Mouse (Mus musculus): ENCODE data around the gene Olfr63. TPM values are rescaled to one million over a fixed set of nuclear protein-coding genes. Genes with fewer than 3 reads are reported as not detected.
"Not testable (repeated sequence)": the region's sequence is repeated elsewhere in the genome, so short reads cannot be mapped to it uniquely, and the experiment has no call there.

Olfr63 gene
- total RNA-seq (2021): not detected
- long read RNA-seq, experiment 1: 0 reads
- long read RNA-seq, experiment 2: 0 reads

- no peak for DNase-seq
Measured at GRCm38 (mm10) chr17:33264376-33264775, at the start of gene Olfr63. Olfr63 (plus strand) TSS chr17:33264676.

GRCm38 (mm10) chr17:33221590-33221989 is 42.9 kb upstream of the Olfr63 start, which contains the start of gene Olfr1564:
Olfr1564 (minus strand) TSS chr17:33221690.
- no peak for DNase-seq

GRCm38 (mm10) chr17:33236646-33237045 is 27.8 kb upstream of the Olfr63 start:
- not testable (repeated sequence) for DNase-seq

DNA sequence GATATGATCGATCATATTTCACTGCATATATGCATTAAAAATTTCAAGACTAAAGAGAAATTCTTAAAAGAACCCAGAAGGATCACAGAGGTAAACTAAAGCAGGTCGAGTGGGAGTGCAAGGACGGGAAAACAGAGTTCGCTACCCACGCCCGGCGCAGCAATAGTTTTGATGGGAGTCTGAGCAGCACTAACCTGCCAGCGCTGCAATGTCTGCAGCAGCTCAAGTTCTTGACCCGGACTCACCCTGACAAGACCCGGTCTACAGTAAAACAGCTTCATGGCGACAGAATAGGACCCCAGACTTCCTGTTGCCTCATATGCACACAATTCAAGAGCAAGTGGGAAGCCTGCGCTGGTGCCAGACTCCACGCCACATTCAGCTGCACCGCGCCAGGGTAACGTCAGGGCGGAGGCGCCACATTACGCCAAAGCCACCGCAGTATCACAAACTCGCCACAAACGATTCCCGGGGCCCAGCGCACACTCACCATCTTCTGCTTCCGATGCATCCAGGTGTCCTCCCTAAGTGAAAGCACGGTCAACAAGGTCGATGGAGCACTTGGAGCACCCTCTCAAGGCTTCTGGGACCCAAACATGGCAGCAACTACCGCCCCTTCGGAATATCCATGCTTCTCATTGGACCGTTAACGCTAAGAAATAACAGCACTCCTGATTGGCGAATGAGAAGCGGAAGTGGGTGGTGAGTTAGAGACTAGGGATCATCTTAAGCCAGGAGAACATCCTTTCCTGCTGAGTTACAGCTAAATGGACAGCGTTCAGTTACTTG is 9.8 kb upstream of the Olfr63 start, which contains the start of gene Zfp955a:
Gene Zfp955a, minus strand, starts transcription at position 616 of the 789 bp plus-strand sequence.
- not testable (repeated sequence) for DNase-seq

- DNase-seq: not testable (repeated sequence)
Measured at GRCm38 (mm10) chr17:33255319-33255657, 9.2 kb upstream of the Olfr63 start.

- no peak for DNase-seq
Measured at GRCm38 (mm10) chr17:33268907-33269306, 4.4 kb downstream of the Olfr63 start.

DNA sequence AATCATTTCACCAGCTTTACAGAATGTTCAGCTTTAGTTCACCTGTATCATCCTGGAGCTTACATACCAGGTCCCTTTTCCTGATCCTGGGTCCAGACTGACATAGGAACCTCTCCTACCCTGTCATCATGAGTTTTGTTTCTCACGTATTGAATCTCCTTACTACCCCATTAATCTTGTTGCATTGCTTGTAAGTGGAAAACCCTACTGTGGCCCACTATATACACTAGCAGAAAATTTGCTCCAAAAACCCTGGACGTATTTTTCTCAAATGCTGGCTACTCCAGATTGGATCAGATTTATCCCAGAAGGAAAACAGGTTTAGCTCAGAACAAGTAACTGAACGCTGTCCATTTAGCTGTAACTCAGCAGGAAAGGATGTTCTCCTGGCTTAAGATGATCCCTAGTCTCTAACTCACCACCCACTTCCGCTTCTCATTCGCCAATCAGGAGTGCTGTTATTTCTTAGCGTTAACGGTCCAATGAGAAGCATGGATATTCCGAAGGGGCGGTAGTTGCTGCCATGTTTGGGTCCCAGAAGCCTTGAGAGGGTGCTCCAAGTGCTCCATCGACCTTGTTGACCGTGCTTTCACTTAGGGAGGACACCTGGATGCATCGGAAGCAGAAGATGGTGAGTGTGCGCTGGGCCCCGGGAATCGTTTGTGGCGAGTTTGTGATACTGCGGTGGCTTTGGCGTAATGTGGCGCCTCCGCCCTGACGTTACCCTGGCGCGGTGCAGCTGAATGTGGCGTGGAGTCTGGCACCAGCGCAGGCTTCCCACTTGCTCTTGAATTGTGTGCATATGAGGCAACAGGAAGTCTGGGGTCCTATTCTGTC is 24.8 kb downstream of the Olfr63 start, which contains the start of gene Zfp955b:
Gene Zfp955b, plus strand, starts transcription at position 506 of the 837 bp plus-strand sequence.
- not testable (repeated sequence) for DNase-seq

- DNase-seq: not testable (repeated sequence)
Measured at GRCm38 (mm10) chr17:33289876-33290149, 25.3 kb downstream of the Olfr63 start.

Other genes starting within 250 kb of the Olfr63 start
- 1 to 10 TPM; 2.0 to 2.8 TPM for gene Zfp763, start 231.3 kb upstream of the Olfr63 start, total RNA-seq (2021)
- gene 4921501E09Rik, start 196.6 kb upstream of the Olfr63 start, total RNA-seq (2021): not detected
- gene Zfp563, start 175.4 kb upstream of the Olfr63 start, total RNA-seq (2021): 1 to 10 TPM; 5.1 to 5.6 TPM
- gene Morc2b, start 125.0 kb upstream of the Olfr63 start, total RNA-seq (2021): under 1 TPM in 1 of 2 experiments, not detected in 1; 0.07 TPM
- gene Olfr55, start 96.2 kb upstream of the Olfr63 start, total RNA-seq (2021): not detected
- gene Olfr239, start 73.4 kb upstream of the Olfr63 start, total RNA-seq (2021): not detected
- under 1 TPM; 0.15 TPM for gene Olfr1564, start 43.0 kb upstream of the Olfr63 start, total RNA-seq (2021)
- 1 to 10 TPM; 7.7 to 9.9 TPM for gene Zfp955a, start 9.5 kb upstream of the Olfr63 start, total RNA-seq (2021)
- gene Zfp955b, start 24.9 kb downstream of the Olfr63 start, total RNA-seq (2021): 1 to 10 TPM; 9.1 to 9.4 TPM
- 1 to 10 TPM; 4.9 to 5.0 TPM for gene Zfp81, start 94.2 kb downstream of the Olfr63 start, total RNA-seq (2021)
- gene Zfp101, start 130.0 kb downstream of the Olfr63 start, total RNA-seq (2021): 1 to 10 TPM; 2.5 to 5.4 TPM
- not detected for gene Actl9, start 168.2 kb downstream of the Olfr63 start, total RNA-seq (2021)

Measured in heart, adult 18-20 months (tissue).